Mouse (Mus musculus) hematopoietic multipotent progenitor cell, adult 10-12 weeks (in vitro differentiated cells): ENCODE measurements around the gene Pik3ip1. TPM values are rescaled to one million over a fixed set of nuclear protein-coding genes. Genes with fewer than 3 reads are reported as not detected.

ENCODE experiments used
- polyA plus RNA-seq: library from polyadenylated mRNA; stranded (reverse); fragments of >175 nt; gene quantifications from 2 replicates; pipeline ENCODE4 v1.2.3, GENCODE M21; 2012; ENCODE audit warnings: low replicate concordance

Pik3ip1 gene
- 83.6 and 159 TPM in 2 replicates for polyA plus RNA-seq

DNA sequence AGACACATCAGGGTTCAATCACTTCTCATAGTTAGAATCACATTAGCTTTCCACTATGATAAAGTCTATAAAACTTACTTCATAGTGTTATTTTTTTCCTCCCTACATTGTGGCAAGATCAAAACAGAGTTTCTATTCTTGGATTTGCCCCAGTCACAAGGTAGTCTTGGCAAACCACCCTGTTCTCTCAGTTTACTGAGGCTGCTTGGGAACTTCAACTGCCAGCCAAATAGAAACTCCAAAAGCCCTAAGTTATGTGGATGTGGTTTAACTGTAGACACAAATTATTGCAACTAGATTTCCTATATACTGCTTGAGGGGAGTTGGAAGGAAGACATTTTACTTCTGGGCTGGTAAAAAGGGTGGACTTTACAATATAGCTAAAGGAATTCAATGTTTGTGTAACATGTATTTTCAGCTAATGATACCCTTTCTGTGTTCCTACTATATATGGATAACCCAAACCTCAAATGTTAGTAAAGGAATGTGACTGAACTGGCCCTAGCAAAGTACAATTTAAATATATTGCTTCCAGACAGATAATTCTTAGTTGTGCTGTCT lies at the start of gene Pik3ip1:
Gene Pik3ip1 (plus strand): TSS at position 511 of the 561 bp plus-strand sequence.

GRCm38 (mm10) chr11:3288521-3289301 lies 41.5 kb upstream of the Pik3ip1 start, which contains the start of gene Patz1:
Patz1 (plus strand) TSS chr11:3288874.

Other genes with a start within 250 kb of the Pik3ip1 start
- gene Sfi1, start 136.9 kb upstream of the Pik3ip1 start, polyA plus RNA-seq, result 61.0 and 81.5 TPM in 2 replicates
- 37.1 and 74.2 TPM in 2 replicates for gene Eif4enif1, start 128.0 kb upstream of the Pik3ip1 start, polyA plus RNA-seq
- 30.6 and 47.2 TPM in 2 replicates for gene Drg1, start 64.0 kb upstream of the Pik3ip1 start, polyA plus RNA-seq
- 64.4 and 107 TPM in 2 replicates for gene Patz1, start 41.5 kb upstream of the Pik3ip1 start, polyA plus RNA-seq
- 41.2 and 43.4 TPM in 2 replicates for gene Limk2, start 78.8 kb downstream of the Pik3ip1 start, polyA plus RNA-seq
- gene Rnf185, start 122.0 kb downstream of the Pik3ip1 start, polyA plus RNA-seq, result 3.0 and 3.5 TPM in 2 replicates
- 0.18 and 0.57 TPM in 2 replicates for gene Pla2g3, start 157.9 kb downstream of the Pik3ip1 start, polyA plus RNA-seq
- gene Inpp5j, start 174.4 kb downstream of the Pik3ip1 start, polyA plus RNA-seq, result 0.30 and 1.5 TPM in 2 replicates
- gene Selenom, start 184.3 kb downstream of the Pik3ip1 start, polyA plus RNA-seq, result 21.2 and 57.7 TPM in 2 replicates
- 6.1 and 17.3 TPM in 2 replicates for gene Smtn, start 210.2 kb downstream of the Pik3ip1 start, polyA plus RNA-seq